Mouse (Mus musculus): ENCODE results near the gene Gm21788. TPM values are rescaled to one million over a fixed set of nuclear protein-coding genes. Genes with fewer than 3 reads are reported as not detected.

Gm21788 gene
- not detected for polyA plus RNA-seq (2017; shearing (Covaris generic))

GRCm38 (mm10) chrY:7404710-7405109 is at the start of gene Gm21788:
Gene Gm21788, plus strand, starts transcription at chrY:7405010.

Other genes starting within 250 kb of the Gm21788 start
- gene Gm21244, start 235.7 kb upstream of the Gm21788 start, polyA plus RNA-seq (2017; shearing (Covaris generic)) = not detected
- gene Gm28998, start 151.2 kb upstream of the Gm21788 start, polyA plus RNA-seq (2017; shearing (Covaris generic)) = not detected
- not detected for gene Gm20826, start 233.5 kb downstream of the Gm21788 start, polyA plus RNA-seq (2017; shearing (Covaris generic))